Mouse (Mus musculus) bone marrow, adult 2 months (tissue): ENCODE data around the gene Xrcc3. TPM values are rescaled to one million over a fixed set of nuclear protein-coding genes. Genes with fewer than 3 reads are reported as not detected.
A peak's percentile ranks its signal among the peaks of the same experiment; 100 is the strongest.

Experiments
- H3K27ac ChIP-seq: fragments of 200-500 bp; 2 replicates; pipeline ENCODE4 v1.5.1; 2012; ENCODE audit warnings: low read depth, mild to moderate bottlenecking, control low read depth, inconsistent platforms, low read length; ENCODE audit not compliant: control insufficient read depth, poor library complexity, insufficient read depth
- H3K4me1 ChIP-seq: fragments of 200-500 bp; 2 replicates; pipeline ENCODE4 v1.6.1; 2011; ENCODE audit warnings: low read length; ENCODE audit not compliant: control insufficient read depth, insufficient read depth
- H3K4me3 ChIP-seq: fragments of 200-500 bp; replicated peaks from 2 replicates; pipeline ENCODE3; 2011; ENCODE audit warnings: mild to moderate bottlenecking, low read depth, low read length, control low read depth; ENCODE audit not compliant: control insufficient read depth
- CTCF ChIP-seq: fragments of 200-500 bp; IDR thresholded peaks from 2 replicates; pipeline ENCODE4 v1.5.1; 2011; ENCODE audit warnings: low read length, control low read depth; ENCODE audit not compliant: control insufficient read depth, insufficient read depth
- POLR2A ChIP-seq: fragments of 200-500 bp; IDR thresholded peaks from 2 replicates; pipeline ENCODE4 v1.6.1; 2011; ENCODE audit warnings: low read depth, mild to moderate bottlenecking, control low read depth, low read length, borderline replicate concordance; ENCODE audit not compliant: control insufficient read depth
- WGBS: fragments of 180-500 bp; shearing (Covaris S2); methylation state at CpG from one replicate; pipeline ENCODE4 v1.1.7; 2018; 5-methylcytosine and 5-hydroxymethylcytosine counted together
- polyA plus RNA-seq: library from polyadenylated mRNA; stranded (reverse); fragments of >200 nt; gene quantifications from 2 replicates; pipeline ENCODE4 v1.2.4, GENCODE M21; 2011; ENCODE audit warnings: low replicate concordance; ENCODE audit not compliant: missing spikeins, insufficient read depth, insufficient read length

Xrcc3 gene
- polyA plus RNA-seq, 1 experiment, result 11.6 TPM

DNA sequence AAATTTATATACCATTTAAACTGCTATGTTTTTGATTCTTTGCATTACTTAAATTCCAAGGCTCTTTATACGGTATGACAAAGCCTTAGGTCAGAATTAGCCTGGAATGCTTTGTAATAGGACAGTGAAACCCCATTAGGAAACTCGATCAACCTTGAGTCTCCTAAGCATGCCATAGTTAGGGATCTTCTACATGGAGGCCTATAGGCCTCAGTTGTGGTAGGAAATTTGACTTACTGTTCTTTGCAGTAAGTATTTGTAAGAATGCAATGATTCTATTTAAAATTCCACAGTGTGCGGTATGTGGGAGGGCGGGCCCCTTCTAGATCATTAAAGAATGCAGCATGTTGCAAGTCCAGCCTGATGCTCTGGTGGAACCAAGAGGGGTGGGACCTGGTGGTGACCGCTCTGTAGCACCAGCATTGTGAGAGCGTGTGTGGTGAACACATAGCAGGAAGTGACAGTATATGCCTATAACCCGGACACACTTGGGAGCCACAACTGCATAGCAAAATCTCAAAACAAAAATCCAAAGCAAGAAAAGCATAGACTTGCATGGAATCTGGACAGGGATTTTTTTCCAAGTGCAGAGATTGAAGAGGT is 53.3 kb downstream of the Xrcc3 start:
- H3K4me1 ChIP-seq, result peaks cover 1% of the 10 kb centered on the region
- H3K4me3 ChIP-seq, result no peak overlapping the region
- H3K27ac ChIP-seq, result no peak overlapping the region

DNA sequence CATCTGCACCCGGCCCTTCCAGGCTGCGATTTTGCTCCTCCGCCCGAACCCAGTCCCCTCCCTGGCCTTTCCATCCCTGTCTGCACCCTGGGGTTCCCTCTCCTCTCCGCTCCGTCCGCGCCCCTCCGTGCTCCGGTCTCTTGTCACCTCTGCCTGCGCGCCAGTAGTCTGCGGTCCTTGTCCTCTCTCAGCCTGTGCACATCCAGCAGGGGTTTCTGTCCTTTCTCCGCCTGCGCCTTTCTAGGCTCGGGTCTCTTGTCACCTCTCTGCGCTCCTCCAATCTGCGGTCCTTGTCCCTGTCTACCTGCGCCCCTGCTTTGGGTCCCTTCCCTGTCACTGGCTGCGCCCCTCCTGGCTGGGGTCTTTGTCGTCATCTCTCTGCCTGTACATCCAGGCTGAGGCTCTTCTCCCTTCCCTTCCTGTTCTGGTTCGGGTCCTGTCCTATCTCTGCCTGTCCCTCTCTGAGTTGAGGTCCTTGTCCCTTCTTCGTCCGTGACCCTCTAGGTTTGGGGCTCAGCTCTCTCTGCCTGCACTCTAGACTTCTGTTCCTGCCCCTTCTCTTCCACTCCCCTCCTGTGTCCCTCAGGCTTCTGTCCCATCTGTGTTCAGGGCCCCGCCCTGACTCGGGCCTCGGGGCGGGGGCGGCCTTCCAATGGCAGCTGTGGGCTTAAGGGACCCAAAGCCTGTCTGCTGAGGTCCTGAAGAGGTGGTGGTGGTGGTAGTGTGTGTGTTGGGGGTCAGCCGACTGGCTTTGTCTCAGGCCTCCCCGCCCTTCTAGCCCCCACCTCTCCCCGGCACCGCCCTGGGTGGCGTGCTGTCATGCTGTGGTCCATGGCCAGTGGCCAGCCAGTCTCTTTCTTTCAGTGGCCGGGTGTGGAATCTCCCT is 54.3 kb downstream of the Xrcc3 start:
- H3K27ac ChIP-seq, result peak overlapping the region; percentile 78
- 9% methylated on average over 35 of the region's 35 CpGs for WGBS
- no peak for TF ChIP-seq CTCF
- no peak for TF ChIP-seq POLR2A
- H3K4me3 ChIP-seq, result peak overlapping the region; percentile 81
- peaks cover 1% of the 10 kb centered on the region for H3K4me1 ChIP-seq

More for the DNA sequence above, 53.3 kb downstream of the Xrcc3 start:
- 75% methylated on average over 7 of the region's 7 CpGs for WGBS
- TF ChIP-seq CTCF, result no peak
- no peak for TF ChIP-seq POLR2A

GRCm38 (mm10) chr12:111758381-111759175 is 55.1 kb downstream of the Xrcc3 start, which contains the start of gene Klc1:
Klc1 (plus strand) TSS chr12:111758849.
- peaks cover 1% of the 10 kb centered on the region for H3K4me1 ChIP-seq
- peak within 1 kb of the TSS; percentile 78 for H3K27ac ChIP-seq
- H3K4me3 ChIP-seq, result peak within 1 kb of the TSS; percentile 81
- under 1% methylated on average over 84 of the region's 85 CpGs for WGBS
- TF ChIP-seq POLR2A, result peak; percentile 47; the same call in 1 of the 2 replicates
- TF ChIP-seq CTCF, result no peak

GRCm38 (mm10) chr12:111757561-111758325 is 55.9 kb downstream of the Xrcc3 start:
- H3K4me1 ChIP-seq, result peaks cover 1% of the 10 kb centered on the region
- no peak overlapping the region for H3K27ac ChIP-seq
- peak overlapping the region; percentile 81 for H3K4me3 ChIP-seq
- 56% methylated on average over 10 of the region's 10 CpGs for WGBS
- TF ChIP-seq POLR2A (no peak), CTCF (no peak)

DNA sequence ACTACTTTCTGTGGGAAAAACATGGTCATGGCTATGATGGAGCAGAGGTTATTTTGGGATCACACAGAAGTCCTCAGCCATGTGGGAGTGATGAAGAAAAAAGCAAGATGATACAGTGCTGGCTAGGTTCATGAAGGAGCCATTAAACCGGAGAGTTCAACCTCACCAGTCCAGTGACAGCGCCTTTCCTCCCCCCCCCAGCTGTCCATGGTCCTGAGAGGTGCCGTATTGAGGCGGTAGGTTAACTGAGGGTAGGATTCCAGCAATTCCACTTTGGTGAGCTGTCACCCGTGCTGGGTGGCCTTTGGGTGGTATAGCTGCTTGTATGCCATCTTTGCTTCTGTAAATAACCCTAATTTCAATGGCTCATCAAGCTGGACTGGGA is 57.0 kb downstream of the Xrcc3 start:
- H3K4me3 ChIP-seq, result no peak overlapping the region
- TF ChIP-seq CTCF, result no peak
- TF ChIP-seq POLR2A, result no peak
- no peak overlapping the region for H3K27ac ChIP-seq
- 71% methylated on average over 5 of the region's 5 CpGs for WGBS
- H3K4me1 ChIP-seq, result no peaks in the 10 kb centered on the region; the same call in 1 of the 2 replicates

DNA sequence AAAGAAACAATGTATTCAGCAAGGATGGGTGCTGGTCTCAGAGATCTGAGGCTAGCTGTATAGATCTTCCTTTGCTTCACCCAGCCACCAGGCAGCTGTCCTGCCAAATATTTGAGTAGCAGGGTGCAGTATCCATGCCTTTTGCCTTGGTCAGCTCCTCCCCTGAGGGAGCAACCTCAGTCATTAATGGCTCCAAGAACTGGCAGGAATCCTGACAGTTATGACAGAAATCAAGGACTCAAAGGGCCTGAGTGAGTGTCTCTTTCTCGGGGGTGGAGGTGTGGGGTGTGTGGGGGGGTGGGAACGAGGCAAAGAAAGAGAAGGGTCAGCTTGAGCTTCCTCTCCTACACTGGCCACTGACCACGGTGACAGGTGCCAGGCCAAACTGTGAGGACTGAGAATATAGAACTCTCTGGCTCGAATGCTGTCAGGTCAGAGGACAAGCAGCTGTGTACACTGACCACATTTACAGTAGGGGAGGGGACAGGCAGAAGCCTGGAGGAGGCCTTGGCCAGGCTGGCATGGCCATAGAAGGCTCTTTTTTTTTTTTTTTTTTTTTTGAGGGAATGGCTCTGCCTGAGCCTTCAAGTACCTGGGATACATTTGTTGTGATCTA is 57.5 kb downstream of the Xrcc3 start:
- WGBS, result 58% methylated on average over 4 of the region's 4 CpGs

DNA sequence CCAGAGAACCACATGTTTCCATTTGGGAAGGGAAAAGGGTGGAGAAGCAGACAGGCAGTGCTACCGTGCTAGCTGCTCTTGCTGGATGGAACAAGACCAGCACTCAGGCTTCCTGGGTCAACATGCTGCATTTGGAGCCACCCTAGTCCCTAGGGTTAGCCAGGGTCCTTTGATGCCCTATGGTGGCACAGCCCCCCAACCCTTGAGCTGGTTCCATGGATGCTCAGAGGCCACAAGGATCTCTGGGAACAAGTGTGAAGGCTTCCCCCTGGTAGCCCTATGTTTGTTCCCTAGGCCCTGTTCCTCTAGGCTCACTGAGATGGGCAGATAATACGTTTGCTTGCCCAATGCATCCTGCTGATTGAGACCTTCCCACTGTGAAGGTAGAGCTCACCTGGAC is 58.4 kb downstream of the Xrcc3 start:
- Histone ChIP-seq H3K4me1 (no peaks in the 10 kb centered on the region), H3K27ac (no peak overlapping the region), H3K4me3 (no peak overlapping the region)
- TF ChIP-seq CTCF (no peak), POLR2A (no peak)
- WGBS, result 45% methylated on average over 2 of the region's 2 CpGs

More for the DNA sequence above, 57.5 kb downstream of the Xrcc3 start:
- Histone ChIP-seq H3K4me3 (no peak overlapping the region), H3K27ac (no peak overlapping the region), H3K4me1 (no peaks in the 10 kb centered on the region; the same call in 1 of the 2 replicates)
- no peak for TF ChIP-seq POLR2A
- no peak for TF ChIP-seq CTCF
